Mouse (Mus musculus) megakaryocyte, embryonic 14.5 days (primary cell): ENCODE data around the gene Eno3. TPM values are rescaled to one million over a fixed set of nuclear protein-coding genes. Genes with fewer than 3 reads are reported as not detected.

Experiments
- H3K27me3 ChIP-seq: replicated peaks from 2 replicates; pipeline ENCODE3; 2012; ENCODE audit warnings: inconsistent platforms
- H3K36me3 ChIP-seq: replicated peaks from 2 replicates; pipeline ENCODE3; 2012; ENCODE audit warnings: low read length, inconsistent platforms, mixed read lengths
- H3K4me1 ChIP-seq: 2 replicates; pipeline ENCODE4 v1.6.1; 2012; ENCODE audit warnings: inconsistent platforms
- H3K4me3 ChIP-seq: replicated peaks from 2 replicates; pipeline ENCODE3; 2012; ENCODE audit warnings: moderate library complexity, mild to moderate bottlenecking, inconsistent platforms
- H3K9me3 ChIP-seq: 2 replicates; pipeline ENCODE4 v1.6.1; 2012; ENCODE audit warnings: inconsistent platforms
- FLI1 ChIP-seq: IDR thresholded peaks from 2 replicates; pipeline ENCODE4 v1.6.1; 2012; ENCODE audit warnings: low read length, inconsistent platforms, mixed read lengths
- GATA1 ChIP-seq: IDR thresholded peaks from 3 replicates; pipeline ENCODE4 v1.6.1; 2012; ENCODE audit warnings: mixed read lengths, low read length, inconsistent platforms, borderline replicate concordance
- polyA plus RNA-seq: library from polyadenylated mRNA; stranded (reverse); fragments of >175 nt; gene quantifications from 2 replicates; pipeline ENCODE4 v1.2.3, GENCODE M21; 2012; ENCODE audit warnings: low replicate concordance; ENCODE audit not compliant: insufficient read depth

The Eno3 gene
- polyA plus RNA-seq, 1 experiment: 8.4 TPM

DNA sequence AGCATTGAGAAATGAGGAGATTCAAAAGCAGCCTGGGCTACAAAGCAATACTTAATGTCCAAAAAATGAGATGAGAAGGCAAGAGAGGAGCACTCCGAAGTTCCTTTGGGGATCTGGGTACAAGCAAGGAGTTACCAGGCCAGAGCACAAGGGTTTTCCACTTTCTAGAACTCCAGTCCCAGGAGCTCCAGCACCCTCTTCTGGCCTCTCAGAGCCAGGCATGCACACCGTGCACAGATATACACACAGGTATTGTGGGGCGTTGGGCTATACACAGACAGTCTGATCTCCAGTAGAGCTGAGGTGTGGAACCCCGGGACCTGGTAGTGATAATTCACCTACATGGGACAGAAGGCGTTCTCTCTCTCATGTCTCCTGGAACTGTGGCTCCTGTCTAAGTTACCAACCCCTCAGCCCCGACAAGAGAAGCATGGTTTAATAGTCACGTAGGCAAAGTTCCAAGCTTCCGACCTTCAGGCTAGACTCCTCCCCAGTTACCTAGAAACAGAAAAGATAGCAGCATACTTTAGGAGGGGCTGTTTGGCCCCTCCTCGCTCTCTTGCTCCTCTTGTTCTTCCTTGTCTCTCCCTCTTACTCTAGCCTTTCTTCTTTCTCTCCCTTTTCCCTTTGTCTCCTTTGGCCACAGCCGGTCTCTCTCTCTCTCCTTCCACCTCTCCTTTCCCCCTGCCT, 33.8 kb upstream of the Eno3 start:
- no peak for TF ChIP-seq FLI1
- no peak for TF ChIP-seq GATA1
- no peak overlapping the region for H3K4me3 ChIP-seq
- peaks cover 41% of the 10 kb centered on the region for H3K4me1 ChIP-seq
- H3K36me3 ChIP-seq: no peaks in the 10 kb centered on the region
- no peaks in the 10 kb centered on the region for H3K27me3 ChIP-seq
- no peaks in the 10 kb centered on the region for H3K9me3 ChIP-seq

DNA sequence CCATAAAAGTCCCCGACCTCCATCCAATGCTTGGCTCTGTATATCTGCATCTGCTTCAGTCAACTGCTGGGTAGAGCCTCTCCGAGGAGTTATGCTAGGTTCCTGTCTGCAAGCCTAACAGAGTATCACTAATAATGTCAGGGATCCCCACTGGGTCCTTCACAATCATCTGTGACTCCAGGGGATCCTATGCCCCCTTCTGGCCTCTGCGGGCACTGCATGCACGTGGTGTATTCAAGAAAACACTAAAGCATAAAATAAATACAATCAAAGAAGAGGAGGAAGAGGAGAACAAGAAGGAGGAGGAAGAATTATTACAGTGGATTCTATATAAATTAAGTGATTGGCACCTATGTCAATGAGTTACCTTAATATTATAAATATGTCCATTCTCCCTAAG, 31.5 kb upstream of the Eno3 start:
- Histone ChIP-seq H3K36me3 (no peaks in the 10 kb centered on the region), H3K4me1 (peaks cover 48% of the 10 kb centered on the region), H3K4me3 (no peak overlapping the region), H3K27me3 (no peaks in the 10 kb centered on the region), H3K9me3 (no peaks in the 10 kb centered on the region)
- TF ChIP-seq FLI1 (no peak), GATA1 (no peak)

DNA sequence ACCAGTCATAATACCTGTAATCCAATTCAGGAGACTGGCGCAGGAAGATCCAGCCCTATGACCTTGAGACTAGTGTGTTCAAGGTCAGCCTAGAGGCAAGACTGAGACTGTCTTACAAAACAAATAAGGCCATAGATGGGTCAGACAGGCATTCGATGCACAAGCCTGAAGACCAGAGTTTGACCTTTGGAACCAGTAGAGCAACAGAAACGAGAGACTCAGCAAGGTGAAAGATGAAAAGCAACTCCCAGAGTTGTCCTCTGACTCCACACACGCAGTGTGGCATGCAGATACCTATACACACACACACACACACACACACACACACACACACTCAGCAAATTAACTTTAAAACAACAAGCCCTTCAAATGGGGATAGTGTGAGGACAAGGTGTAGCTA, 30.1 kb upstream of the Eno3 start:
- TF ChIP-seq FLI1 (no peak), GATA1 (no peak)
- no peaks in the 10 kb centered on the region for H3K27me3 ChIP-seq
- H3K9me3 ChIP-seq: no peaks in the 10 kb centered on the region
- peaks cover 56% of the 10 kb centered on the region for H3K4me1 ChIP-seq
- H3K36me3 ChIP-seq: no peaks in the 10 kb centered on the region
- no peak overlapping the region for H3K4me3 ChIP-seq

DNA sequence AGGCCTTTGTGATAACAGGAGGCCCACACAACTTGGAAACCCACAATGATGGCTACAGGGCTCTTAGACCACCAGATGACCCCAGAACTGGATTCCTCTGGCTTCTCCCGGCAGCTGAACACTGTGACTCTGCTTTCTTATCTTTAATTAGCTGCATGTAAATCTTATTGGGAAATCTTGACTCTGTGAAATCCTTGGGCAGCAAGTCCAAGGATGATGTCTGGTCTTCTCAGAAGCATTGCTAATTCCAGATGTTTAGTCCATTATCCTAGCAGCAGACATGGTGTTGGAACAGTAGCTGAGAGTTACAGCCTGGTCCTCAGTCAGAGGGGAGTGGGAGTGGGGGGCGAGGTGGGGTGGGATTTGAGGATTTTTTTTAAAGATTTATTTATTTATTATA, 28.6 kb upstream of the Eno3 start:
- H3K4me3 ChIP-seq: no peak overlapping the region
- no peaks in the 10 kb centered on the region for H3K27me3 ChIP-seq
- H3K4me1 ChIP-seq: peaks cover 53% of the 10 kb centered on the region
- no peaks in the 10 kb centered on the region for H3K9me3 ChIP-seq
- no peaks in the 10 kb centered on the region for H3K36me3 ChIP-seq
- TF ChIP-seq FLI1 (no peak), GATA1 (no peak)

DNA sequence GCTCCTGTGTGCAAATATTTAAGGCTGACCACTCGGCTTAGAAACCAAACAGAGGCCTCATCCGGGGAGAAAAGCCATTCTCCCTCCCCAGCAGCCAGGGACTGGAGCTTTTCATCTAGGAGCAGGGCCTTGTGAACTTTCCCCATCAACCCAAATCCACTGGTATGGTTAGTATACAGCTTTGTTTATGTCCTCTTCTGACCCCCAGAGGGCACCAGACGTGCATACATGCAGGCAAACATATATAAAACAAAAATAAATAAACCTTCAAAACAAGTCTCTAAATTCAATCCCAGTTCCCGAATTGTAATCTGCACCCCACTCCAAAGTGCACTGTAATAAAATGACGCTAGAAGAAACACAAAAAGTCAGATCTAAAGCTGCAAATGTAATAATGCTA, 27.4 kb upstream of the Eno3 start:
- peaks cover 60% of the 10 kb centered on the region for H3K4me1 ChIP-seq
- no peak overlapping the region for H3K4me3 ChIP-seq
- H3K27me3 ChIP-seq: no peaks in the 10 kb centered on the region
- no peaks in the 10 kb centered on the region for H3K9me3 ChIP-seq
- TF ChIP-seq FLI1: no peak
- TF ChIP-seq GATA1: no peak
- H3K36me3 ChIP-seq: peaks cover 3% of the 10 kb centered on the region

DNA sequence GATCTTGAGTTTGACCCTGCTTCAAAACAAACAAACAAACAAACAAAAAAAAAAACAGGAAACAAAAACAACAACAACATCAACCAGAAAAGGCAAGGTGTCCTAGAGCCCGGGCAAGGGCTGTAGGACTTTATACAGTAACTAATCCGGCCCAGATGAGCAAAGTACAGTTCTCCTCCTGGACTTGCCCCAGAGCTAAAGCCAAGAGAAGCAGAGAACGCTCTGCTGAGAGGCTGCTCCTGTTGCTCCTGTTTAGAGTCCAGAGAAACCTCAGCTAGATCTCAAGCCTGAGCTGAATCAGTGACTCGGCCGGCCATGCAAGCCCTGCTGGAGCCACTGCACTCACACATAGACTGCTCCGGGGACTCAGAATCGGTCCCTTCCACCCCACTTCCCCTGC, 26.9 kb upstream of the Eno3 start:
- no peaks in the 10 kb centered on the region for H3K27me3 ChIP-seq
- TF ChIP-seq FLI1 (no peak), GATA1 (no peak)
- peaks cover 5% of the 10 kb centered on the region for H3K36me3 ChIP-seq
- peaks cover 65% of the 10 kb centered on the region for H3K4me1 ChIP-seq
- no peaks in the 10 kb centered on the region for H3K9me3 ChIP-seq
- peak overlapping the region; percentile 70 for H3K4me3 ChIP-seq

DNA sequence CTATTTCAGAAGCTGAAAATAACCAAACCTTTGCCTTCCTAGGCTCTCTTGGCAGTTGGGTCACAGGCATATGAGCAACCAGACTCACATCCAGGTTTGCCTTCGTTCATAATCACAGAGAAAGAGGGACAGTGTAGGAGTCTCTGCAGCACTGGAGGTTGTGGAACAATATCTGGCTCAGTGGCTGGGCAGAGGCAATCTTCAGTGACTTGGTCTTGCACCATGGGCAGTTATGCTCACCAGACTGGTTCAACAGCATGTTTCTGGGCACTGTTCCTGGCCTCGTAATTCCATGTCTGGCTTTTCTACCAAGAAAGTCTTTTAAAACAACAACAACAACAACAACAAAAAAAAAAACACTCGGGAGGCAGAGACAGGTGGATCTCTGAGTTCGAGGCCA, 21.4 kb upstream of the Eno3 start:
- peaks cover 86% of the 10 kb centered on the region for H3K4me1 ChIP-seq
- TF ChIP-seq FLI1 (no peak), GATA1 (no peak)
- H3K36me3 ChIP-seq: peaks cover 20% of the 10 kb centered on the region
- H3K4me3 ChIP-seq: peak overlapping the region; percentile 56
- H3K9me3 ChIP-seq: no peaks in the 10 kb centered on the region
- H3K27me3 ChIP-seq: no peaks in the 10 kb centered on the region

DNA sequence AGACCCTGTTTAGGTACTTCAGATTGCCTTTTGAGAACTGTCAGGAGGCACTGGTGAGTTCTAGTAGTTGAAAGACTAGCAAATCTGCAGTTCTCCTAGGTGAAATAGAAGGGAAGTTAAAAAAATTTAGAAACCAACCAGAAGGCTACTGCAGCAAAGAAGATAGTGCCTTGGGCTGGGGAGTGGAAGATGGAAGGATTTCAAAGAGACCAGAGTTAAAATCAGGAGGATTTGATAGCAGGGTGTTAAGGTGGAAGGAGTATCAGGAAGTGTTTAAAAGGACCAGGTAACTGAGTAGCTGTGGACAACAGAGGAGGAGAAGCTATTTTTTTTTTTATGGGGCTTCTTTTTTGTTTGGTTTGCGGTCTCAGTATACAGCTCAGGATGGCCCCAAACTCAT, 19.2 kb upstream of the Eno3 start:
- TF ChIP-seq GATA1 (no peak), FLI1 (no peak)
- Histone ChIP-seq H3K4me3 (peak overlapping the region; percentile 93), H3K27me3 (no peaks in the 10 kb centered on the region), H3K9me3 (no peaks in the 10 kb centered on the region), H3K4me1 (peaks cover 79% of the 10 kb centered on the region), H3K36me3 (peaks cover 41% of the 10 kb centered on the region)

DNA sequence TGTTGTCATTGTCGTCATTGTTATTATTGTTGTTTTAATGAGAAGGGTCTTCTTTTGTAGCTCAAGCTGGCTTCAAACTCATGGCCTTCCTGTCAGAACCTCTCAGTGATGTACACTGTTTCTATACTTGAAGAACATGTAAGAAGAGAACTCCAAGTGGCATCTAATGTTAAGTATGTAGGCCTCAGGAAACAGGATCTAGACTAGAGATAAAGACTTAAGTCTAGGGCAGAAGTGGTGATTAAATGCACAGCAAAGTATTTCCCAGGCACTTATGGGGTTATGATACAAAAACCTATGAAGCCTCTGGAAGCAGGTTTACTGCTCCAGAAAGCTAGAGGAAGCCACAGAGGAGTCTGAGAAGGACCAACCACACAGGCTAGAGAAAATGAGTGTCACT, 18.7 kb upstream of the Eno3 start:
- TF ChIP-seq GATA1 (no peak), FLI1 (no peak)
- Histone ChIP-seq H3K4me3 (peak overlapping the region; percentile 93), H3K9me3 (no peaks in the 10 kb centered on the region), H3K4me1 (peaks cover 81% of the 10 kb centered on the region), H3K27me3 (no peaks in the 10 kb centered on the region), H3K36me3 (peaks cover 46% of the 10 kb centered on the region)

DNA sequence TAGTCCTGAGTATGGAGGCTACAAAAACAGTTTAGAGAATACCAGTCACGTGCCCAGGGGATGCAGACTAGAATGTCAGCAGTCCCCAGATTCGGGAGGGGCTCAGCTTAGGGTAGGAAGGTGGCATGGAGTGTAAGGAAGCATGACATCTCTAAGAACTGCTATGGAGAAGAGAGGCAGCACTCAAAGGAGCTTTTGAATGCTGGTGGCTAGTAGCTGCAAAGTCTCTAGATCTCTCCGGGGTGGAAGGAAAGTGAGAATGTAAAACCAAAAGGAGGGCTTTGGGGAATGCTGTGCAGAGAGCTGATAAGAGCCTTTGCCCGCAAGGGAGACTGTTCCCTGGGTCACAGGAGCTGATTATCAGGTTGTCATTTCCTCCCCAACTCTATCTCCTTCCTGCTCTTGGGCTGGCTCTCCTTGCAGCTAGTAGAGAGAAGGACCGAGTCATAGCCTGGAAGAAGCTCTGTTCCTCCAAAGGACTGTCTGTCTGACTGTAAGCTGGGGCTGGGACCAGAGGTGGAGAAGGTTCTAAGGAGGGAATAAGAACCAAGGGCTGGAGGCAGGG, 18.2 kb upstream of the Eno3 start, which contains the start of gene Gp1ba:
Gp1ba (plus strand) TSS at position 409 of the 565 bp plus-strand sequence.
- peaks cover 85% of the 10 kb centered on the region for H3K4me1 ChIP-seq
- 0 out of 2 replicates have a peak, but pooled peaks have one; percentile 53 for TF ChIP-seq FLI1
- TF ChIP-seq GATA1: peak; percentile 99

DNA sequence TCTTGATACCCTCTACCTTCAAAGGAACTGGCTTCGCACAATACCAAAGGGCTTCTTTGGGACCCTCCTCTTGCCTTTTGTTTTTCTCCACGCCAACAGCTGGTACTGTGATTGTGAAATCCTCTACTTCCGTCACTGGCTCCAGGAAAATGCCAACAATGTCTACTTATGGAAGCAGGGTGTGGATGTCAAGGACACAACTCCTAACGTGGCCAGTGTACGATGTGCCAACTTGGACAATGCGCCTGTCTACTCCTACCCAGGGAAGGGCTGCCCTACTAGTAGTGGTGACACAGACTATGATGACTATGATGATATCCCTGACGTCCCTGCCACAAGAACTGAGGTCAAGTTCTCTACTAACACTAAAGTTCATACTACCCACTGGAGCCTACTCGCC, 17.0 kb upstream of the Eno3 start:
- TF ChIP-seq FLI1 (no peak), GATA1 (no peak)
- Histone ChIP-seq H3K9me3 (no peaks in the 10 kb centered on the region), H3K36me3 (peaks cover 58% of the 10 kb centered on the region)

More for the DNA sequence above, 18.2 kb upstream of the Eno3 start, which contains the start of gene Gp1ba:
- peaks cover 51% of the 10 kb centered on the region for H3K36me3 ChIP-seq
- H3K9me3 ChIP-seq: no peaks in the 10 kb centered on the region
- no peaks in the 10 kb centered on the region for H3K27me3 ChIP-seq
- peak within 1 kb of the TSS; percentile 93 for H3K4me3 ChIP-seq

More for the DNA sequence above, 17.0 kb upstream of the Eno3 start:
- H3K27me3 ChIP-seq: no peaks in the 10 kb centered on the region
- H3K4me1 ChIP-seq: peaks cover 83% of the 10 kb centered on the region
- H3K4me3 ChIP-seq: peak overlapping the region; percentile 93
